ENCODE assay signal across 9 mouse cellular contexts in genomic region chr11:34236091-34236759, GRCm38 (mm10). TPM values are rescaled to one million over a fixed set of nuclear protein-coding genes. Genes with fewer than 3 reads are reported as not detected.
DNase-seq lines count a peak whose midpoint lies in the region; ATAC-seq and TF ChIP-seq lines count a peak whose summit lies in the region.
"Had no signal": no experiment of that assay in that cellular context is flagged by ENCODE, and none has a peak within 500 bp of the region (broad histone marks: within the 10 kb centered on the region; RNA-seq: fewer than 3 reads in every experiment).

No protein-coding gene starts in this region.

- DNase-seq in heart, postnatal 4 days, result peak; percentile 12
- DNase-seq in heart, embryonic 10.5 days (ENCODE audit: low spot score), result no peak
- DNase-seq in CD4-positive, CD25-positive, alpha-beta regulatory T cell, adult 2 months (ENCODE audit: low read depth, low spot score), result peak; percentile 70
- peak; percentile 73 for DNase-seq in adrenal gland, postnatal 14 days
- peak; percentile 43 for DNase-seq in liver, postnatal 0 days
- no peak for DNase-seq in stomach, postnatal 0 days (ENCODE audit: low spot score)
- DNase-seq in urinary bladder, postnatal 25 days (ENCODE audit: low spot score), result no peak

- TF ChIP-seq CTCF in liver, postnatal 0 days (IDR thresholded peaks at IDR 0.05; ENCODE audit: low read depth), result peak; percentile 66
- peak; percentile 66 for TF ChIP-seq CTCF in stomach, postnatal 0 days (IDR thresholded peaks at IDR 0.05; ENCODE audit: low read depth)

- no peak for TF ChIP-seq EP300 in liver, postnatal 0 days (IDR thresholded peaks at IDR 0.05; ENCODE audit: low read depth)
- no peak for TF ChIP-seq EP300 in stomach, postnatal 0 days (optimal IDR thresholded peaks at IDR 0.05)

- ATAC-seq in forebrain, embryonic 16.5 days, result peak; percentile 33
- no peak for ATAC-seq in liver, postnatal 0 days
- ATAC-seq in stomach, postnatal 0 days (ENCODE audit: low FRiP score, low TSS enrichment), result no peak

- H3K27me3 ChIP-seq in heart, embryonic 10.5 days (ENCODE audit: insufficient read depth, poor library complexity, severe bottlenecking), result peaks cover 4% of the 10 kb centered on the region; the same call in 1 of the 2 replicates
- no peaks in the 10 kb centered on the region for H3K27me3 ChIP-seq in forebrain, embryonic 16.5 days (replicated peaks; ENCODE audit: control insufficient read depth, insufficient read depth, low read length)
- no peaks in the 10 kb centered on the region for H3K27me3 ChIP-seq in liver, postnatal 0 days (ENCODE audit: insufficient read depth, low read length)
- H3K27me3 ChIP-seq in stomach, postnatal 0 days (ENCODE audit: control insufficient read depth, insufficient read depth, low read length), result no peaks in the 10 kb centered on the region

- no peak overlapping the region for H3K9ac ChIP-seq in forebrain, embryonic 16.5 days (replicated peaks; ENCODE audit: low read depth, low read length)
- H3K9ac ChIP-seq in liver, postnatal 0 days (replicated peaks), result no peak overlapping the region
- H3K9ac ChIP-seq in stomach, postnatal 0 days (ENCODE audit: low read length), result no peak overlapping the region

- no peak overlapping the region for H3K4me2 ChIP-seq in forebrain, embryonic 16.5 days (ENCODE audit: low read length)
- H3K4me2 ChIP-seq in liver, postnatal 0 days (ENCODE audit: low read depth, low read length), result no peak overlapping the region
- H3K4me2 ChIP-seq in stomach, postnatal 0 days (replicated peaks; ENCODE audit: low read depth), result no peak overlapping the region

- no peak overlapping the region for H3K27ac ChIP-seq in heart, embryonic 10.5 days
- H3K27ac ChIP-seq in forebrain, embryonic 16.5 days (ENCODE audit: low read length), result no peak overlapping the region
- H3K27ac ChIP-seq in liver, postnatal 0 days (ENCODE audit: low read depth), result no peak overlapping the region
- no peak overlapping the region for H3K27ac ChIP-seq in stomach, postnatal 0 days (replicated peaks)

- no peaks in the 10 kb centered on the region for H3K36me3 ChIP-seq in heart, embryonic 10.5 days
- H3K36me3 ChIP-seq in forebrain, embryonic 16.5 days (ENCODE audit: control insufficient read depth, insufficient read depth), result no peaks in the 10 kb centered on the region
- peaks cover 2% of the 10 kb centered on the region; the same call in 1 of the 2 replicates for H3K36me3 ChIP-seq in liver, postnatal 0 days (replicated peaks; ENCODE audit: insufficient read depth, low read length)
- H3K36me3 ChIP-seq in stomach, postnatal 0 days (ENCODE audit: control insufficient read depth, insufficient read depth, low read length), result no peaks in the 10 kb centered on the region

- H3K4me1 ChIP-seq in heart, embryonic 10.5 days, result no peaks in the 10 kb centered on the region
- H3K4me1 ChIP-seq in forebrain, embryonic 16.5 days (replicated peaks; ENCODE audit: control insufficient read depth, insufficient read depth, low read length), result no peaks in the 10 kb centered on the region
- H3K4me1 ChIP-seq in liver, postnatal 0 days (ENCODE audit: insufficient read depth), result no peaks in the 10 kb centered on the region
- H3K4me1 ChIP-seq in stomach, postnatal 0 days (replicated peaks; ENCODE audit: control insufficient read depth, insufficient read depth), result no peaks in the 10 kb centered on the region

- 40% methylated on average over 5 of the region's 5 CpGs for WGBS in heart, embryonic 10.5 days
- 27% methylated on average over 5 of the region's 5 CpGs for WGBS in forebrain, embryonic 16.5 days
- WGBS in liver, postnatal 0 days (ENCODE audit: insufficient replicate concordance), result 46% methylated on average over 5 of the region's 5 CpGs
- WGBS in stomach, postnatal 0 days, result 42% methylated on average over 5 of the region's 5 CpGs

- H3K9me3 ChIP-seq in heart, embryonic 10.5 days, result peaks cover 3% of the 10 kb centered on the region; the same call in 1 of the 2 replicates
- H3K9me3 ChIP-seq in forebrain, embryonic 16.5 days (ENCODE audit: control insufficient read depth, low read length), result no peaks in the 10 kb centered on the region
- 0 out of 2 replicates have a peak, but pooled peaks cover 3% of the 10 kb centered on the region for H3K9me3 ChIP-seq in liver, postnatal 0 days (ENCODE audit: low read length)
- H3K9me3 ChIP-seq in stomach, postnatal 0 days (ENCODE audit: control insufficient read depth, low read length), result no peaks in the 10 kb centered on the region

- H3K4me3 ChIP-seq in heart, embryonic 10.5 days, result no peak overlapping the region
- no peak overlapping the region for H3K4me3 ChIP-seq in forebrain, embryonic 16.5 days (replicated peaks; ENCODE audit: low read length)
- H3K4me3 ChIP-seq in liver, postnatal 0 days (ENCODE audit: low read depth, low read length), result no peak overlapping the region
- H3K4me3 ChIP-seq in stomach, postnatal 0 days (ENCODE audit: low read depth, low read length), result no peak overlapping the region

RNA-seq across cellular contexts. Expression of gene Foxi1, which starts 28.3 kb away (rescaled TPM):
- total RNA-seq in heart, postnatal 4 days (2021), result not detected
- polyA plus RNA-seq in heart, embryonic 10.5 days (2016; fragmentation: Nextera tagmentation; extraction: Ambion mirVana), result not detected in 2 replicates
- total RNA-seq in adrenal gland, postnatal 14 days (2021), result not detected in 2 replicates
- 0.14 TPM in 1 of 2 replicates, not detected in the other for polyA plus RNA-seq in forebrain, embryonic 16.5 days (2015; fragmentation: Nextera tagmentation; extraction: Ambion mirVana)
- not detected in 2 replicates for polyA plus RNA-seq in liver, postnatal 0 days (2015; fragmentation: Nextera tagmentation; extraction: Ambion mirVana)
- polyA plus RNA-seq in stomach, postnatal 0 days (2015; fragmentation: Nextera tagmentation; extraction: Ambion mirVana), result not detected in 2 replicates
- total RNA-seq: heart, postnatal 36 days had no signal

Comparison
In these comparisons a context has a peak if more than half of its experiments do, and no peak if none do; other contexts are left out.
1. DNase-seq: peak in heart, postnatal 4 days (single experiment), CD4-positive, CD25-positive, alpha-beta regulatory T cell, adult 2 months (single experiment), adrenal gland, postnatal 14 days (single experiment) and liver, postnatal 0 days (single experiment); none in heart, embryonic 10.5 days (single experiment), stomach, postnatal 0 days (single experiment) and urinary bladder, postnatal 25 days (single experiment).